Mouse (Mus musculus): Measurements from ENCODE around the gene Pid1.

- TF ChIP-seq POLR2A (IDR thresholded peaks at IDR 0.05; ENCODE audit: low read depth, low read length) (no peak), CTCF (IDR thresholded peaks at IDR 0.05; ENCODE audit: extremely low read depth, insufficient read length, insufficient replicate concordance, low read depth, low read length) (no peak)
Observed at GRCm38 (mm10) chr1:84177033-84177432, 186.9 kb downstream of the Pid1 start.

All from small intestine, adult 2 months (tissue).